Mouse (Mus musculus): ENCODE results near the gene Olfr239.
"Not testable (repeated sequence)": the region's sequence is repeated elsewhere in the genome, so short reads cannot be mapped to it uniquely, and the experiment has no call there.

Olfr239 gene

DNA sequence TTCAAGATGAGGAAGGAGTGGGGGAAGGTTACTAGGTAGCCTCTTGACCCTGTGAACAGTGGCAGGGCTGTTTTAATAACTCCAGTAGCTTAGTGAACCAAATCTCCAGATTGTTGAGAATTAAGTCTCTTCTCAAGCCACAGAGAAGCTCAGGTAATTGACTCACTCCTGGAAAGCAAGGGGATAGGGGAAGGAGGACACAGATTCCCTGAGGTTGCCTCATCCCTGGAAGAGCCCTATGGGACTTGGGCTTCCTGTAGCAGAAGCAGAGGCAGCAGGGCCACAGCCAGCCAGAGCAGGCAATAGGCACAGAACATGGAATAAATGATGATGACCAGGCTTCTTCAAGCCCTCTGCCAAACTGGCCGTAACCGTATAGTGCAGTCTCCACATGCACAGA, at the start of gene Olfr239:
Olfr239 (plus strand) TSS at position 301 of the 400 bp plus-strand sequence.
- not testable (repeated sequence) for DNase-seq (ENCODE audit: inconsistent age in 2 of 2, low spot score in 1 of 2)

DNA sequence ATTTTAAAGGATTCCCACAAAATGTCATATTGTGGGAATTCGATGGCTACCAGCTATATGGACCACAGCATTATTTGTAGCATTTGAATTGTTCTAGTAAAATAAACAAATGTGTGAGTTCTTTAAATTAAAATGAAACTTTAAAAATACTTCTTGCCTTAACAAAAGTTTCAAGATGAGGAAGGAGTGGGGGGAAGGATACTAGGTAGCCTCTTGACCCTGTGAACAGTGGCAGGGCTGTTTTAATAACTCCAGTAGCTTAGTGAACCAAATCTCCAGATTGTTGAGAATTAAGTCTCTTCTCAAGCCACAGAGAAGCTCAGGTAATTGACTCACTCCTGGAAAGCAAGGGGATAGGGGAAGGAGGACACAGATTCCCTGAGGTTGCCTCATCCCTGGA, 23.0 kb upstream of the Olfr239 start, which contains the start of gene Olfr55:
Olfr55 (plus strand) TSS at position 301 of the 400 bp plus-strand sequence.
- not testable (repeated sequence) for DNase-seq (ENCODE audit: inconsistent age in 2 of 2, low spot score in 1 of 2)

DNA sequence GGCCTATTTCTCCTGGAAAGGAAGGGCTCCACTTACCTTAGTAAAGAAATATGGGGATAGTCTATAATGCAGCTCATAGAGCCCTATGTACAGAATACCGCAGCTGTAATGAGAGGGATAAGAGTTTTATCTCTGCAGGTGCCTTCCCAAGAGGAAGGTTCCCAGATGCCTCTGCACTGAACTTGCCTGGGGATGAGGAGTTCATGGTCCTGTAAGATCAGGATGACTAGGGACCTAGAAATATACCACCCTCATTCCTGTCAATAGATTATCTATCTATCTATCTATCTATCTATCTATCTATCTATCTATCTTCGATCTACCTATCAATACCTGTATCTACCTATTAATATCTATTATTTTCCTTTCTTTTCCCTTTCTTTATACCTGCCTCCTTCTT, 30.5 kb downstream of the Olfr239 start, which contains the start of gene Olfr1564:
Olfr1564 (minus strand) TSS at position 101 of the 400 bp plus-strand sequence.
- no peak for DNase-seq (ENCODE audit: inconsistent age in 2 of 2, low spot score in 1 of 2)

DNA sequence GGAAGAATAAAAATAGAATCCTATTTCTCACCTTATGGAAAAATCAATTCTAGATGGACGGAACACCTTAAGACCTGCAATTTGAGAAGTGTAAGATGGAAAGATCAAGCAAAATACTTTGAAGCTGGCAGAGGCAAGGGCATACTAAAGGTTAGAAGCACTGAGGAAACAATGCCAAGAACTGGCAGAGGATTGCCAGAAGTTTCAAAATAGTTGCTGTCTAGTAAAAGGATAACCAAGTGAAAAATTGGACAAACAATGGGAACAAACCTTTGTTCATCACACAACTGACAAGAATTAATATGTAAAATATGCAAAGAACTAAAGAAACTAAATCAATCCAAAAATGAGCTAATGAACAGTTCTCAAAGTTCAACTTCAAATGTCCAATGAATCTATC, 45.5 kb downstream of the Olfr239 start:
- not testable (repeated sequence) for DNase-seq (ENCODE audit: inconsistent age in 2 of 2, low spot score in 1 of 2)
